Mouse (Mus musculus) B cell, adult 62 days (primary cell): ENCODE results near the gene Lbh. TPM values are rescaled to one million over a fixed set of nuclear protein-coding genes. Genes with fewer than 3 reads are reported as not detected.

Experiments
- total RNA-seq: library from RNA; stranded (reverse); gene quantifications from 4 replicates; pipeline ENCODE4 v1.2.4, GENCODE M21; 2023

Gene Lbh
- 361 to 388 TPM (median 382 TPM) in 4 replicates for total RNA-seq

GRCm38 (mm10) chr17:72918053-72918452, at the start of gene Lbh:
Gene Lbh, plus strand, starts transcription at chr17:72918305.

Other genes with a start within 250 kb of the Lbh start
- 162 to 179 TPM (median 169 TPM) in 4 replicates for gene Ypel5, start 81.9 kb upstream of the Lbh start, total RNA-seq
- gene Lclat1, start 189.7 kb downstream of the Lbh start, total RNA-seq, result 20.7 to 33.4 TPM (median 23.2 TPM) in 4 replicates